Mouse (Mus musculus): Measurements from ENCODE around the gene Ankrd1. TPM values are rescaled to one million over a fixed set of nuclear protein-coding genes. Genes with fewer than 3 reads are reported as not detected.

Gene Ankrd1
- total and polyA plus RNA-seq, 3 experiments: not detected

DNA sequence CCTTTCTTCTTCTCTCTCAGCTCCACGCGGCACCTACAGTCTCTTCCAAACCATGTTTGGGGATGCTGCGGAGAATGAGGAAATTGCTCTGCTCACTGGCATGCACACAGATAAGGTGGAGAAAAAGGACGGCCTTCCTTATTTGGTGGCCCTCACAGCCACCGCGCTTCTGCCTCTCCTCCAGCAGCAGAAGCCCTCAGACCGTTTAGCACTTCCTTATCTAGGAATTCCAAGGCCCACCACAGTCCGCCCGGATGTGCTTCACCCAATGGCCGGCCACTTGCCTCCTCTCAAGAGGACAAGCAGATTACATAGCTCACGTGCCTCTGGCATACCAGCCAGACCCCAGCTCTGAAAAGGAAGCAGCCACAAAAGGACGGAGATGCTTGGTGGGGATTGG lies 9.7 kb upstream of the Ankrd1 start:
- no peak for DNase-seq (ENCODE audit: extremely low read depth)
- no peaks in the 10 kb centered on the region for H3K9me3 ChIP-seq (replicated peaks; ENCODE audit: low read length)
- in situ Hi-C loops (cut with MboI; ENCODE audit: low pct_ligation_motif_present, low pct_unique_long_range_greater_than_20kb, low sequenced_read_pairs): no loop called here
- H3K9ac ChIP-seq (ENCODE audit: insufficient read depth, low read depth): no peak overlapping the region
- no peak overlapping the region for H3K27ac ChIP-seq (ENCODE audit: insufficient read depth, low read depth)
- no peak overlapping the region; the same call in 1 of the 2 replicates for H3K4me2 ChIP-seq (ENCODE audit: insufficient read depth, low read depth, poor library complexity, severe bottlenecking)
- dilution Hi-C loops (cut with MboI; ENCODE audit: extremely low pct_ligation_motif_present, extremely low pct_unique_long_range_greater_than_20kb, low sequenced_read_pairs): no loop called here
- no peaks in the 10 kb centered on the region for H3K79me2 ChIP-seq (replicated peaks; ENCODE audit: control insufficient read depth, extremely low read depth, insufficient read depth, poor library complexity, severe bottlenecking)
- H3K36me3 ChIP-seq (replicated peaks in 1 of 2; ENCODE audit: control insufficient read depth in 1 of 2, insufficient read depth in 1 of 2, low read length in 1 of 2): no peaks in the 10 kb centered on the region
- TF ChIP-seq MAFK (IDR thresholded peaks at IDR 0.05; ENCODE audit: insufficient replicate concordance, low read length): no peak
- H3K27me3 ChIP-seq (replicated peaks): no peaks in the 10 kb centered on the region
- no peak overlapping the region for H3K4me3 ChIP-seq (replicated peaks in 1 of 3; ENCODE audit: low read depth in 2 of 3, low read length in 2 of 3, poor library complexity in 1 of 3)
- H3K4me1 ChIP-seq (ENCODE audit: control insufficient read depth in 1 of 2, insufficient read depth in 2 of 2): peaks cover 0 to 7% of the 10 kb centered on the region in 2 experiments; a peak in 2 of 4 replicates

- TF ChIP-seq NELFE (IDR thresholded peaks at IDR 0.05; ENCODE audit: low read depth, low read length) (no peak), USF1 (IDR thresholded peaks at IDR 0.05; ENCODE audit: low read depth, low read length) (no peak), POLR2A (IDR thresholded peaks at IDR 0.05; ENCODE audit: low read depth, low read length) (no peak), ELF1 (IDR thresholded peaks at IDR 0.05; ENCODE audit: low read depth, low read length) (no peak), IRF4 (IDR thresholded peaks at IDR 0.05; ENCODE audit: low read depth, low read length) (no peak), JUND (conservative IDR thresholded peaks at IDR 0.05; ENCODE audit: low read depth, low read length) (no peak), RCOR1 (conservative IDR thresholded peaks at IDR 0.05; ENCODE audit: low read depth, low read length) (no peak), MAFK (IDR thresholded peaks at IDR 0.05; ENCODE audit: insufficient replicate concordance, low read length) (no peak), POLR2AphosphoS2 (IDR thresholded peaks at IDR 0.05; ENCODE audit: low read depth, low read length) (no peak), E2F4 (IDR thresholded peaks at IDR 0.05; ENCODE audit: insufficient replicate concordance, low read depth, low read length) (no peak)
- Histone ChIP-seq H3K9me3 (replicated peaks; ENCODE audit: low read length) (peaks cover under 1% of the 10 kb centered on the region), H3K4me2 (ENCODE audit: insufficient read depth, low read depth, poor library complexity, severe bottlenecking) (no peak overlapping the region; the same call in 1 of the 2 replicates), H3K9ac (ENCODE audit: insufficient read depth, low read depth) (no peak overlapping the region), H3K4me1 (ENCODE audit: control insufficient read depth in 1 of 2, insufficient read depth in 2 of 2) (peaks cover 0 to 7% of the 10 kb centered on the region in 2 experiments; a peak in 2 of 4 replicates), H3K4me3 (replicated peaks in 1 of 3; ENCODE audit: low read depth in 2 of 3, low read length in 2 of 3, poor library complexity in 1 of 3) (no peak overlapping the region), H3K79me2 (replicated peaks; ENCODE audit: control insufficient read depth, extremely low read depth, insufficient read depth, poor library complexity, severe bottlenecking) (no peaks in the 10 kb centered on the region), H3K27me3 (replicated peaks) (no peaks in the 10 kb centered on the region), H3K27ac (ENCODE audit: insufficient read depth, low read depth) (no peak overlapping the region), H3K36me3 (replicated peaks in 1 of 2; ENCODE audit: control insufficient read depth in 1 of 2, insufficient read depth in 1 of 2, low read length in 1 of 2) (no peaks in the 10 kb centered on the region)
- dilution Hi-C loops (cut with MboI; ENCODE audit: extremely low pct_ligation_motif_present, extremely low pct_unique_long_range_greater_than_20kb, low sequenced_read_pairs): no loop called here
- in situ Hi-C loops (cut with MboI; ENCODE audit: low pct_ligation_motif_present, low pct_unique_long_range_greater_than_20kb, low sequenced_read_pairs): no loop called here
- DNase-seq (ENCODE audit: extremely low read depth): no peak
Measured at GRCm38 (mm10) chr19:36129213-36129612, 9.3 kb upstream of the Ankrd1 start.

GRCm38 (mm10) chr19:36128440-36128839 lies 8.5 kb upstream of the Ankrd1 start:
- in situ Hi-C loops (cut with MboI; ENCODE audit: low pct_ligation_motif_present, low pct_unique_long_range_greater_than_20kb, low sequenced_read_pairs) (no loop called here), dilution Hi-C loops (cut with MboI; ENCODE audit: extremely low pct_ligation_motif_present, extremely low pct_unique_long_range_greater_than_20kb, low sequenced_read_pairs) (no loop called here)
- no peak for TF ChIP-seq CTCF (conservative IDR thresholded peaks at IDR 0.05 in 1 of 2, IDR thresholded peaks at IDR 0.05 in 1 of 2; ENCODE audit: low read depth in 2 of 2, low read length in 2 of 2)
- no peak for TF ChIP-seq GABPA (IDR thresholded peaks at IDR 0.05; ENCODE audit: insufficient replicate concordance, low read depth, low read length)
- no peaks in the 10 kb centered on the region for H3K27me3 ChIP-seq (replicated peaks)
- peaks cover 7% of the 10 kb centered on the region for H3K9me3 ChIP-seq (replicated peaks; ENCODE audit: low read length)
- H3K36me3 ChIP-seq (replicated peaks in 1 of 2; ENCODE audit: control insufficient read depth in 1 of 2, insufficient read depth in 1 of 2, low read length in 1 of 2): no peaks in the 10 kb centered on the region
- H3K9ac ChIP-seq (ENCODE audit: insufficient read depth, low read depth): no peak overlapping the region
- no peak overlapping the region for H3K4me2 ChIP-seq (ENCODE audit: insufficient read depth, low read depth, poor library complexity, severe bottlenecking)
- H3K27ac ChIP-seq (ENCODE audit: insufficient read depth, low read depth): no peak overlapping the region
- H3K79me2 ChIP-seq (replicated peaks; ENCODE audit: control insufficient read depth, extremely low read depth, insufficient read depth, poor library complexity, severe bottlenecking): no peaks in the 10 kb centered on the region
- DNase-seq (ENCODE audit: extremely low read depth): no peak
- no peak overlapping the region for H3K4me3 ChIP-seq (replicated peaks in 1 of 3; ENCODE audit: low read depth in 2 of 3, low read length in 2 of 3, poor library complexity in 1 of 3)
- 0 out of 4 replicates have a peak, but pooled peaks cover 0 to 4% of the 10 kb centered on the region in 2 experiments for H3K4me1 ChIP-seq (ENCODE audit: control insufficient read depth in 1 of 2, insufficient read depth in 2 of 2)
